Comparison of ENCODE assay signal across 8 mouse cellular contexts in genomic region chr2:24755276-24755675, GRCm38 (mm10). TPM values are rescaled to one million over a fixed set of nuclear protein-coding genes. Genes with fewer than 3 reads are reported as not detected.
A peak's percentile ranks its signal among the peaks of the same experiment; 100 is the strongest.
DNase-seq lines count a peak whose midpoint lies in the region; ATAC-seq and TF ChIP-seq lines count a peak whose summit lies in the region.

No protein-coding gene starts in this region.

- no peak overlapping the region for H3K27ac ChIP-seq in testis, adult 2 months (ENCODE audit: control insufficient read depth, insufficient read depth, low read depth, low read length)
- H3K27ac ChIP-seq in bone marrow, adult 2 months (ENCODE audit: control insufficient read depth, insufficient read depth, low read depth, low read length, poor library complexity) = no peak overlapping the region
- H3K27ac ChIP-seq in forebrain, embryonic 11.5 days (ENCODE audit: low read depth, low read length) = no peak overlapping the region

- 83% methylated on average over 1 of the region's 1 CpGs for WGBS in bone marrow, adult 2 months
- 94% methylated on average over 1 of the region's 1 CpGs for WGBS in forebrain, embryonic 11.5 days

- H3K4me2 ChIP-seq in forebrain, embryonic 11.5 days (ENCODE audit: low read depth, low read length, severe bottlenecking) = no peak overlapping the region

- no peak overlapping the region for H3K4me3 ChIP-seq in testis, adult 2 months (ENCODE audit: control insufficient read depth, low read depth, low read length)
- H3K4me3 ChIP-seq in bone marrow, adult 2 months (replicated peaks; ENCODE audit: control insufficient read depth, low read depth, low read length) = no peak overlapping the region
- no peak overlapping the region for H3K4me3 ChIP-seq in forebrain, embryonic 11.5 days (ENCODE audit: low read depth, low read length)

- no peak for DNase-seq in testis, postnatal 14 days (ENCODE audit: low spot score)
- DNase-seq in forebrain, embryonic 11.5 days (ENCODE audit: low spot score) = peak; percentile 77
- peak; percentile 69 for DNase-seq in kidney, postnatal 10 days
- peak; percentile 38 to 49 for DNase-seq in lung, adult 18-20 months
- peak; percentile 43 for DNase-seq in right cerebral cortex, postnatal 25 days
- no peak for DNase-seq in urinary bladder, adult 2 months (ENCODE audit: low spot score)

- peak; percentile 48; the same call in 1 of the 2 replicates for TF ChIP-seq CTCF in testis, adult 2 months (IDR thresholded peaks at IDR 0.05; ENCODE audit: control insufficient read depth, insufficient read depth, insufficient replicate concordance, low read depth, low read length)
- peak; percentile 69 for TF ChIP-seq CTCF in bone marrow, adult 2 months (IDR thresholded peaks at IDR 0.05; ENCODE audit: control insufficient read depth, insufficient read depth, low read length)

- no peaks in the 10 kb centered on the region for H3K27me3 ChIP-seq in testis, adult 2 months (ENCODE audit: control insufficient read depth, insufficient read depth, low read length)
- no peaks in the 10 kb centered on the region for H3K27me3 ChIP-seq in forebrain, embryonic 11.5 days (ENCODE audit: control insufficient read depth, insufficient read depth, low read length)

- H3K9me3 ChIP-seq in forebrain, embryonic 11.5 days (ENCODE audit: control insufficient read depth, low read length) = no peaks in the 10 kb centered on the region

- no peak for ATAC-seq in forebrain, embryonic 11.5 days (replicated peaks; ENCODE audit: low FRiP score)

- H3K36me3 ChIP-seq in testis, adult 2 months (ENCODE audit: control insufficient read depth, insufficient read depth, low read length) = no peaks in the 10 kb centered on the region
- no peaks in the 10 kb centered on the region for H3K36me3 ChIP-seq in forebrain, embryonic 11.5 days (ENCODE audit: control insufficient read depth, insufficient read depth, low read length)

- H3K9ac ChIP-seq in forebrain, embryonic 11.5 days (ENCODE audit: low read length) = no peak overlapping the region

- no peak for TF ChIP-seq POLR2A in testis, adult 2 months (IDR thresholded peaks at IDR 0.05; ENCODE audit: control insufficient read depth, low read depth, low read length)
- no peak for TF ChIP-seq POLR2A in bone marrow, adult 2 months (IDR thresholded peaks at IDR 0.05; ENCODE audit: borderline replicate concordance, control insufficient read depth, low read depth, low read length)

- H3K4me1 ChIP-seq in testis, adult 2 months (ENCODE audit: control insufficient read depth, insufficient read depth, low read length) = no peaks in the 10 kb centered on the region; the same call in 1 of the 2 replicates
- H3K4me1 ChIP-seq in bone marrow, adult 2 months (ENCODE audit: control insufficient read depth, insufficient read depth, low read length) = no peaks in the 10 kb centered on the region; the same call in 1 of the 2 replicates
- H3K4me1 ChIP-seq in forebrain, embryonic 11.5 days (replicated peaks; ENCODE audit: control insufficient read depth, insufficient read depth, low read length) = no peaks in the 10 kb centered on the region

RNA-seq across cellular contexts. Expression of gene Cacna1b, which starts 7.7 kb away (rescaled TPM):
- polyA plus RNA-seq in testis, adult 2 months (2012; rRNA removed) = 3.6 and 3.8 TPM in 2 replicates
- 2.0 and 2.2 TPM in 2 replicates for polyA plus RNA-seq in bone marrow, adult 2 months (2011; ENCODE audit: insufficient read depth, insufficient read length, low replicate concordance, missing spikeins)
- 1.6 and 1.8 TPM in 2 replicates for polyA plus RNA-seq in forebrain, embryonic 11.5 days (2014; fragmentation: Nextera tagmentation; extraction: Ambion mirVana)
- 1.4 and 1.6 TPM in 2 replicates for polyA plus RNA-seq in urinary bladder, adult 2 months (2012; rRNA removed)

Comparison
In these comparisons a context has a peak if more than half of its experiments do, and no peak if none do; other contexts are left out.
1. DNase-seq: peak in forebrain, embryonic 11.5 days (single experiment), kidney, postnatal 10 days (single experiment), lung, adult 18-20 months (2 of 2) and right cerebral cortex, postnatal 25 days (single experiment); none in testis, postnatal 14 days (single experiment) and urinary bladder, adult 2 months (single experiment).